Mouse (Mus musculus): ENCODE data around the gene Ric1. TPM values are rescaled to one million over a fixed set of nuclear protein-coding genes. Genes with fewer than 3 reads are reported as not detected.

Ric1 gene
- polyA plus RNA-seq, 1 experiment from 2014 or later = 19.3 TPM

DNA sequence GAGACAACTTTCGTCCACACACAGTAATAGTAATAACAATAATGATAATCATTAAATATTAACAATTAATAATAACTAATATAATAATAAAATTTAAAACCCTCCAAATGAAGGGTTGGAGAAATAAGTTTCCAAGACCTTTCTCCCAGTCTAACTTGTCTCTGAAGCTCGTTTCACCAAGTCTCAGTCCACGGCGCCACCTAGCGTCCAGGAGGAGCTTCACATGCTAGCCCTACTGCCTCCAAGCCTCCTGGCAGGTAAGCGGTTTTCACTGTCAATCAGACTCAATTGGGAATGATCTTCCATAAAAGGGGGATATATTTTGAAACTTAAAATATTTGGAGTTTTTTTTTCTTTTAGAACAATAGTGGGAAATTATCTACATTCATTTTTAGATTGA is 20.6 kb upstream of the Ric1 start:
- Histone ChIP-seq H3K4me2 (replicated peaks; ENCODE audit: low read depth, low read length) (peak overlapping the region; percentile 32; the same call in 1 of the 2 replicates), H3K4me3 (ENCODE audit: low read length) (no peak overlapping the region)
- 0 out of 2 replicates have a peak, but pooled peaks have one; percentile 57 for ATAC-seq (ENCODE audit: low FRiP score, low TSS enrichment)

GRCm38 (mm10) chr19:29504131-29504530 is 18.0 kb upstream of the Ric1 start:
- 85% methylated on average over 2 of the region's 2 CpGs for WGBS
- no peak overlapping the region for H3K9ac ChIP-seq (ENCODE audit: low read depth, low read length)
- H3K9me3 ChIP-seq (ENCODE audit: control insufficient read depth, low read length) = no peaks in the 10 kb centered on the region
- no peaks in the 10 kb centered on the region for H3K36me3 ChIP-seq (ENCODE audit: control insufficient read depth, insufficient read depth, low read length)
- no peaks in the 10 kb centered on the region for H3K27me3 ChIP-seq (ENCODE audit: control insufficient read depth, insufficient read depth, low read length)
- H3K4me2 ChIP-seq (replicated peaks; ENCODE audit: low read depth, low read length) = no peak overlapping the region
- 0 out of 2 replicates have a peak, but pooled peaks cover 2% of the 10 kb centered on the region for H3K4me1 ChIP-seq (ENCODE audit: control insufficient read depth, insufficient read depth, low read length)
- no peak overlapping the region for H3K27ac ChIP-seq (ENCODE audit: low read depth, low read length)
- no peak overlapping the region for H3K4me3 ChIP-seq (ENCODE audit: low read length)
- no peak for ATAC-seq (ENCODE audit: low FRiP score, low TSS enrichment)

More for the DNA sequence above, 20.6 kb upstream of the Ric1 start:
- 15% methylated on average over 6 of the region's 6 CpGs for WGBS
- no peaks in the 10 kb centered on the region for H3K27me3 ChIP-seq (ENCODE audit: control insufficient read depth, insufficient read depth, low read length)
- no peaks in the 10 kb centered on the region for H3K36me3 ChIP-seq (ENCODE audit: control insufficient read depth, insufficient read depth, low read length)
- H3K9ac ChIP-seq (ENCODE audit: low read depth, low read length) = no peak overlapping the region
- H3K27ac ChIP-seq (ENCODE audit: low read depth, low read length) = no peak overlapping the region
- no peaks in the 10 kb centered on the region for H3K9me3 ChIP-seq (ENCODE audit: control insufficient read depth, low read length)
- H3K4me1 ChIP-seq (ENCODE audit: control insufficient read depth, insufficient read depth, low read length) = 0 out of 2 replicates have a peak, but pooled peaks cover 2% of the 10 kb centered on the region

GRCm38 (mm10) chr19:29505617-29506016 is 16.5 kb upstream of the Ric1 start:
- Histone ChIP-seq H3K27ac (ENCODE audit: low read depth, low read length) (no peak overlapping the region), H3K27me3 (ENCODE audit: control insufficient read depth, insufficient read depth, low read length) (no peaks in the 10 kb centered on the region), H3K9ac (ENCODE audit: low read depth, low read length) (no peak overlapping the region), H3K4me1 (ENCODE audit: control insufficient read depth, insufficient read depth, low read length) (0 out of 2 replicates have a peak, but pooled peaks cover 2% of the 10 kb centered on the region), H3K4me3 (ENCODE audit: low read length) (no peak overlapping the region), H3K36me3 (ENCODE audit: control insufficient read depth, insufficient read depth, low read length) (no peaks in the 10 kb centered on the region), H3K9me3 (ENCODE audit: control insufficient read depth, low read length) (no peaks in the 10 kb centered on the region), H3K4me2 (replicated peaks; ENCODE audit: low read depth, low read length) (no peak overlapping the region)
- WGBS = 89% methylated on average over 7 of the region's 7 CpGs
- no peak for ATAC-seq (ENCODE audit: low FRiP score, low TSS enrichment)

- no peaks in the 10 kb centered on the region for H3K36me3 ChIP-seq (ENCODE audit: control insufficient read depth, insufficient read depth, low read length)
- no peak overlapping the region for H3K9ac ChIP-seq (ENCODE audit: low read depth, low read length)
- 81% methylated on average over 7 of the region's 7 CpGs for WGBS
- no peak overlapping the region for H3K4me2 ChIP-seq (replicated peaks; ENCODE audit: low read depth, low read length)
- no peaks in the 10 kb centered on the region for H3K9me3 ChIP-seq (ENCODE audit: control insufficient read depth, low read length)
- H3K4me3 ChIP-seq (ENCODE audit: low read length) = no peak overlapping the region
- no peak for ATAC-seq (ENCODE audit: low FRiP score, low TSS enrichment)
- no peaks in the 10 kb centered on the region for H3K27me3 ChIP-seq (ENCODE audit: control insufficient read depth, insufficient read depth, low read length)
- no peaks in the 10 kb centered on the region for H3K4me1 ChIP-seq (ENCODE audit: control insufficient read depth, insufficient read depth, low read length)
- no peak overlapping the region for H3K27ac ChIP-seq (ENCODE audit: low read depth, low read length)
These were observed 13.9 kb upstream of the Ric1 start for GRCm38 (mm10) chr19:29508208-29508607.

- WGBS = 93% methylated on average over 7 of the region's 7 CpGs
- no peak overlapping the region for H3K9ac ChIP-seq (ENCODE audit: low read depth, low read length)
- no peaks in the 10 kb centered on the region for H3K27me3 ChIP-seq (ENCODE audit: control insufficient read depth, insufficient read depth, low read length)
- H3K27ac ChIP-seq (ENCODE audit: low read depth, low read length) = no peak overlapping the region
- H3K4me1 ChIP-seq (ENCODE audit: control insufficient read depth, insufficient read depth, low read length) = no peaks in the 10 kb centered on the region
- no peaks in the 10 kb centered on the region for H3K9me3 ChIP-seq (ENCODE audit: control insufficient read depth, low read length)
- no peak for ATAC-seq (ENCODE audit: low FRiP score, low TSS enrichment)
- no peak overlapping the region for H3K4me2 ChIP-seq (replicated peaks; ENCODE audit: low read depth, low read length)
- no peak overlapping the region for H3K4me3 ChIP-seq (ENCODE audit: low read length)
- H3K36me3 ChIP-seq (ENCODE audit: control insufficient read depth, insufficient read depth, low read length) = no peaks in the 10 kb centered on the region
These were observed 12.2 kb upstream of the Ric1 start for GRCm38 (mm10) chr19:29509857-29510256.

GRCm38 (mm10) chr19:29511826-29512225 is 10.3 kb upstream of the Ric1 start:
- ATAC-seq (ENCODE audit: low FRiP score, low TSS enrichment) = no peak

GRCm38 (mm10) chr19:29513111-29513766 is 8.8 kb upstream of the Ric1 start:
- no peak overlapping the region for H3K27ac ChIP-seq (ENCODE audit: low read depth, low read length)
- H3K4me2 ChIP-seq (replicated peaks; ENCODE audit: low read depth, low read length) = no peak overlapping the region
- H3K4me3 ChIP-seq (ENCODE audit: low read length) = no peak overlapping the region
- 33% methylated on average over 2 of the region's 2 CpGs for WGBS
- no peak overlapping the region for H3K9ac ChIP-seq (ENCODE audit: low read depth, low read length)
- no peaks in the 10 kb centered on the region for H3K36me3 ChIP-seq (ENCODE audit: control insufficient read depth, insufficient read depth, low read length)
- no peaks in the 10 kb centered on the region for H3K9me3 ChIP-seq (ENCODE audit: control insufficient read depth, low read length)
- no peak for ATAC-seq (ENCODE audit: low FRiP score, low TSS enrichment)
- H3K27me3 ChIP-seq (ENCODE audit: control insufficient read depth, insufficient read depth, low read length) = no peaks in the 10 kb centered on the region
- H3K4me1 ChIP-seq (ENCODE audit: control insufficient read depth, insufficient read depth, low read length) = no peaks in the 10 kb centered on the region

More at GRCm38 (mm10) chr19:29511826-29512225, 10.3 kb upstream of the Ric1 start:
- Histone ChIP-seq H3K4me3 (ENCODE audit: low read length) (no peak overlapping the region), H3K36me3 (ENCODE audit: control insufficient read depth, insufficient read depth, low read length) (no peaks in the 10 kb centered on the region), H3K27ac (ENCODE audit: low read depth, low read length) (no peak overlapping the region), H3K4me2 (replicated peaks; ENCODE audit: low read depth, low read length) (no peak overlapping the region), H3K4me1 (ENCODE audit: control insufficient read depth, insufficient read depth, low read length) (no peaks in the 10 kb centered on the region), H3K9me3 (ENCODE audit: control insufficient read depth, low read length) (no peaks in the 10 kb centered on the region), H3K9ac (ENCODE audit: low read depth, low read length) (no peak overlapping the region), H3K27me3 (ENCODE audit: control insufficient read depth, insufficient read depth, low read length) (no peaks in the 10 kb centered on the region)
- WGBS = 82% methylated on average over 2 of the region's 2 CpGs

DNA sequence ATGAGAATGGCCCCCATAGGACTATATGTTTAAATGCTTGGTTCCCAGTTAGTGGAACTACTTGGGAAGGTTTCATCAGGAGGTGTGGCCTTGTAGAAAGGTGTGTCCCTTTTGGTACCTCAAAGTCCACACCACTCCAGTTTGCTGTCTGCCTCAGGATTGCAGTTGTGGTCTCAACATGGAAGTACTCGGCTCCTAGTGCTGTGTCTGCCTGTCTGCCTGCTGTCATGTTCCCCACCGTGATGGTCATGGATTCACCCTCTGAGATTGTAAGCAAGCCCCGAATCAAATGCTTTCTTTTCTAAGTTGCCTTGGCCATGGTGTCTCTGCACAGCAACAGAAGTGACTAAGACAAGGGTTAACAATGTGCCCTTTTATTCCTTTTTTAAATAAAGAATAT is 8.0 kb upstream of the Ric1 start:
- H3K9me3 ChIP-seq (ENCODE audit: control insufficient read depth, low read length) = no peaks in the 10 kb centered on the region
- H3K9ac ChIP-seq (ENCODE audit: low read depth, low read length) = no peak overlapping the region
- H3K4me1 ChIP-seq (ENCODE audit: control insufficient read depth, insufficient read depth, low read length) = no peaks in the 10 kb centered on the region
- ATAC-seq (ENCODE audit: low FRiP score, low TSS enrichment) = no peak
- no peak overlapping the region for H3K4me3 ChIP-seq (ENCODE audit: low read length)
- WGBS = 96% methylated on average over 3 of the region's 3 CpGs
- no peak overlapping the region for H3K27ac ChIP-seq (ENCODE audit: low read depth, low read length)
- H3K36me3 ChIP-seq (ENCODE audit: control insufficient read depth, insufficient read depth, low read length) = no peaks in the 10 kb centered on the region
- H3K4me2 ChIP-seq (replicated peaks; ENCODE audit: low read depth, low read length) = no peak overlapping the region
- no peaks in the 10 kb centered on the region for H3K27me3 ChIP-seq (ENCODE audit: control insufficient read depth, insufficient read depth, low read length)

- 94% methylated on average over 3 of the region's 3 CpGs for WGBS
- no peaks in the 10 kb centered on the region for H3K36me3 ChIP-seq (ENCODE audit: control insufficient read depth, insufficient read depth, low read length)
- no peaks in the 10 kb centered on the region for H3K9me3 ChIP-seq (ENCODE audit: control insufficient read depth, low read length)
- H3K4me1 ChIP-seq (ENCODE audit: control insufficient read depth, insufficient read depth, low read length) = no peaks in the 10 kb centered on the region
- H3K4me3 ChIP-seq (ENCODE audit: low read length) = no peak overlapping the region
- no peak overlapping the region for H3K27ac ChIP-seq (ENCODE audit: low read depth, low read length)
- no peak overlapping the region for H3K9ac ChIP-seq (ENCODE audit: low read depth, low read length)
- no peak for ATAC-seq (ENCODE audit: low FRiP score, low TSS enrichment)
- no peaks in the 10 kb centered on the region for H3K27me3 ChIP-seq (ENCODE audit: control insufficient read depth, insufficient read depth, low read length)
- H3K4me2 ChIP-seq (replicated peaks; ENCODE audit: low read depth, low read length) = no peak overlapping the region
These were observed 6.7 kb upstream of the Ric1 start for GRCm38 (mm10) chr19:29515386-29515785.

Data from kidney, embryonic 14.5 days (tissue).